ENCODE assay signal across 18 mouse cellular contexts in the genomic region with DNA sequence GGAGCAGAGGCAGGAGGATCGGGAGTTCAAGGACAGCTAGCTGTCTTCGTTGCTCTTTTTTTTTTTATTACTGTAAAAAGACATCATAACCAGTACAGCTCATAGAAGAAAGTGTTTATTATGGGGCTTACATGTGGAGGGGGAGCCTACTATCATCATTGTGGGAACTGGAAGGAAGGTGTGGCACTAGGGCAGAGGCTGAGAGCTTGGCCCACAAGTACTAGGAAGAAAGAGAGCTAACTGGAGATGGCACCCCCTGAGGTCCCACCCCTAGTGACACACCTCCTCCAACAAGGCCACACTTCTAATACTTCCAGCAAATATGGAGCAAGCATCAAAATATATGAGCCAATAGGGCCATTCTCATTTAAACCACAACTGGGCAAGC. TPM values are rescaled to one million over a fixed set of nuclear protein-coding genes. Genes with fewer than 3 reads are reported as not detected.
DNase-seq lines count a peak whose midpoint lies in the region; ATAC-seq and TF ChIP-seq lines count a peak whose summit lies in the region.
"Had no signal": no experiment of that assay in that cellular context is flagged by ENCODE, and none has a peak within 500 bp of the region (broad histone marks: within the 10 kb centered on the region; RNA-seq: fewer than 3 reads in every experiment).

No protein-coding gene starts in this region.

- no peak for ATAC-seq in forebrain, postnatal 0 days
- ATAC-seq in forebrain, embryonic 13.5 days, result no peak
- no peak; the same call in 1 of the 2 replicates for ATAC-seq in hindbrain, embryonic 16.5 days
- peak; percentile 28; the same call in 1 of the 2 replicates for ATAC-seq in midbrain, embryonic 13.5 days
- ATAC-seq in midbrain, embryonic 15.5 days (replicated peaks), result peak; percentile 53

- H3K36me3 ChIP-seq in forebrain, postnatal 0 days (ENCODE audit: insufficient read depth), result no peaks in the 10 kb centered on the region
- no peaks in the 10 kb centered on the region for H3K36me3 ChIP-seq in forebrain, embryonic 13.5 days (ENCODE audit: poor library complexity, severe bottlenecking)
- no peaks in the 10 kb centered on the region for H3K36me3 ChIP-seq in hindbrain, embryonic 16.5 days (ENCODE audit: control insufficient read depth, insufficient read depth, low read length)
- 0 out of 2 replicates have a peak, but pooled peaks cover 7% of the 10 kb centered on the region for H3K36me3 ChIP-seq in hindbrain, embryonic 10.5 days
- H3K36me3 ChIP-seq in midbrain, embryonic 13.5 days, result no peaks in the 10 kb centered on the region
- no peaks in the 10 kb centered on the region for H3K36me3 ChIP-seq in midbrain, embryonic 15.5 days (replicated peaks)
- H3K36me3 ChIP-seq: embryonic facial prominence, embryonic 12.5 days had no signal

- H3K4me2 ChIP-seq in forebrain, postnatal 0 days (ENCODE audit: low read depth), result no peak overlapping the region
- no peak overlapping the region for H3K4me2 ChIP-seq in forebrain, embryonic 13.5 days
- no peak overlapping the region for H3K4me2 ChIP-seq in hindbrain, embryonic 16.5 days (ENCODE audit: low read length)
- H3K4me2 ChIP-seq in midbrain, embryonic 13.5 days (replicated peaks), result no peak overlapping the region
- H3K4me2 ChIP-seq in midbrain, embryonic 15.5 days, result no peak overlapping the region; the same call in 1 of the 2 replicates
- H3K4me2 ChIP-seq: embryonic facial prominence, embryonic 12.5 days had no signal

- TF ChIP-seq CTCF in forebrain, postnatal 0 days (IDR thresholded peaks at IDR 0.05; ENCODE audit: low read depth), result no peak

- no peak overlapping the region for H3K4me3 ChIP-seq in forebrain, postnatal 0 days (ENCODE audit: low read depth, low read length)
- no peak overlapping the region for H3K4me3 ChIP-seq in forebrain, embryonic 13.5 days
- no peak overlapping the region for H3K4me3 ChIP-seq in hindbrain, embryonic 16.5 days (ENCODE audit: low read length)
- H3K4me3 ChIP-seq in hindbrain, embryonic 10.5 days, result no peak overlapping the region
- no peak overlapping the region for H3K4me3 ChIP-seq in midbrain, embryonic 13.5 days (replicated peaks)
- H3K4me3 ChIP-seq in midbrain, embryonic 15.5 days, result no peak overlapping the region
- H3K4me3 ChIP-seq: embryonic facial prominence, embryonic 12.5 days; heart, embryonic 10.5 days had no signal

- no peaks in the 10 kb centered on the region for H3K27me3 ChIP-seq in forebrain, postnatal 0 days (ENCODE audit: insufficient read depth, low read length)
- H3K27me3 ChIP-seq in forebrain, embryonic 13.5 days, result no peaks in the 10 kb centered on the region
- H3K27me3 ChIP-seq in hindbrain, embryonic 16.5 days (replicated peaks; ENCODE audit: control insufficient read depth, insufficient read depth, low read length), result no peaks in the 10 kb centered on the region
- no peaks in the 10 kb centered on the region for H3K27me3 ChIP-seq in hindbrain, embryonic 10.5 days (ENCODE audit: insufficient read depth, poor library complexity, severe bottlenecking)
- H3K27me3 ChIP-seq in midbrain, embryonic 13.5 days, result no peaks in the 10 kb centered on the region
- no peaks in the 10 kb centered on the region for H3K27me3 ChIP-seq in midbrain, embryonic 15.5 days (replicated peaks)
- H3K27me3 ChIP-seq: embryonic facial prominence, embryonic 12.5 days had no signal

- 0 out of 2 replicates have a peak overlapping the region, but pooled peaks have one; percentile 2 for H3K27ac ChIP-seq in forebrain, postnatal 0 days (ENCODE audit: low read depth, low read length)
- H3K27ac ChIP-seq in forebrain, embryonic 13.5 days, result no peak overlapping the region
- H3K27ac ChIP-seq in hindbrain, embryonic 16.5 days (ENCODE audit: low read depth, low read length), result peak overlapping the region; percentile 12; the same call in 1 of the 2 replicates
- no peak overlapping the region for H3K27ac ChIP-seq in hindbrain, embryonic 10.5 days
- H3K27ac ChIP-seq in midbrain, embryonic 13.5 days, result peak overlapping the region; percentile 63; the same call in 1 of the 2 replicates
- H3K27ac ChIP-seq in midbrain, embryonic 15.5 days, result peak overlapping the region; percentile 74
- H3K27ac ChIP-seq: embryonic facial prominence, embryonic 12.5 days; heart, embryonic 10.5 days had no signal

- WGBS in forebrain, postnatal 0 days, result 28% methylated on average over 2 of the region's 2 CpGs
- WGBS in forebrain, embryonic 13.5 days, result 48% methylated on average over 2 of the region's 2 CpGs
- WGBS in hindbrain, embryonic 16.5 days, result 61% methylated on average over 2 of the region's 2 CpGs
- WGBS in hindbrain, embryonic 10.5 days, result 85% methylated on average over 2 of the region's 2 CpGs
- WGBS in midbrain, embryonic 13.5 days, result 47% methylated on average over 2 of the region's 2 CpGs
- 36% methylated on average over 2 of the region's 2 CpGs for WGBS in midbrain, embryonic 15.5 days

- no peak for DNase-seq in forebrain, postnatal 0 days
- DNase-seq in hindbrain, embryonic 10.5 days (ENCODE audit: low spot score), result no peak
- no peak for DNase-seq in MN1 (ENCODE audit: low spot score)
- no peak for DNase-seq in left cerebral cortex, adult 18-20 months (ENCODE audit: low spot score in 2 of 2)
- DNase-seq: adrenal gland, adult 8-10 months; adrenal gland, postnatal 36 days; cerebellum, adult 9-10 months; cerebellum, postnatal 25 days; gastrocnemius, postnatal 36 days; heart, adult 18-20 months; heart, postnatal 10 days; kidney, adult 11 months had no signal

- no peak overlapping the region for H3K9ac ChIP-seq in forebrain, postnatal 0 days
- no peak overlapping the region for H3K9ac ChIP-seq in forebrain, embryonic 13.5 days
- no peak overlapping the region for H3K9ac ChIP-seq in hindbrain, embryonic 16.5 days (ENCODE audit: low read depth, low read length)
- H3K9ac ChIP-seq in midbrain, embryonic 13.5 days (replicated peaks), result no peak overlapping the region
- no peak overlapping the region for H3K9ac ChIP-seq in midbrain, embryonic 15.5 days
- H3K9ac ChIP-seq: embryonic facial prominence, embryonic 12.5 days had no signal

- H3K4me1 ChIP-seq in forebrain, postnatal 0 days (ENCODE audit: insufficient read depth), result peaks cover 4% of the 10 kb centered on the region; the same call in 1 of the 2 replicates
- peaks cover 16% of the 10 kb centered on the region for H3K4me1 ChIP-seq in forebrain, embryonic 13.5 days
- peaks cover 9% of the 10 kb centered on the region for H3K4me1 ChIP-seq in hindbrain, embryonic 16.5 days (ENCODE audit: control insufficient read depth, insufficient read depth, low read depth, low read length)
- H3K4me1 ChIP-seq in hindbrain, embryonic 10.5 days (replicated peaks), result peaks cover 10% of the 10 kb centered on the region; the same call in 1 of the 2 replicates
- H3K4me1 ChIP-seq in midbrain, embryonic 13.5 days (replicated peaks), result peaks cover 14% of the 10 kb centered on the region
- peaks cover 16% of the 10 kb centered on the region for H3K4me1 ChIP-seq in midbrain, embryonic 15.5 days
- H3K4me1 ChIP-seq: embryonic facial prominence, embryonic 12.5 days had no signal

- H3K9me3 ChIP-seq in forebrain, postnatal 0 days (ENCODE audit: low read length), result no peaks in the 10 kb centered on the region
- no peaks in the 10 kb centered on the region for H3K9me3 ChIP-seq in forebrain, embryonic 13.5 days (replicated peaks)
- H3K9me3 ChIP-seq in hindbrain, embryonic 16.5 days (ENCODE audit: control insufficient read depth, low read length), result no peaks in the 10 kb centered on the region
- H3K9me3 ChIP-seq in hindbrain, embryonic 10.5 days, result no peaks in the 10 kb centered on the region
- no peaks in the 10 kb centered on the region for H3K9me3 ChIP-seq in midbrain, embryonic 13.5 days
- no peaks in the 10 kb centered on the region for H3K9me3 ChIP-seq in midbrain, embryonic 15.5 days
- H3K9me3 ChIP-seq: embryonic facial prominence, embryonic 12.5 days had no signal

RNA-seq across cellular contexts. Expression of gene Wdr89, which starts 19.6 kb away (rescaled TPM):
- total RNA-seq in forebrain, postnatal 0 days (2014; rRNA removed), result 3.8 and 4.8 TPM in 2 replicates
- polyA plus RNA-seq in forebrain, postnatal 0 days (2015; fragmentation: Nextera tagmentation; extraction: Ambion mirVana), result 3.1 and 4.9 TPM in 2 replicates
- 8.4 and 9.3 TPM in 2 replicates for polyA plus RNA-seq in forebrain, embryonic 13.5 days (2015; fragmentation: Nextera tagmentation; extraction: Ambion mirVana)
- 4.3 and 7.1 TPM in 2 replicates for polyA plus RNA-seq in hindbrain, embryonic 16.5 days (2015; fragmentation: Nextera tagmentation; extraction: Ambion mirVana)
- polyA plus RNA-seq in hindbrain, embryonic 10.5 days (2016; fragmentation: Nextera tagmentation; extraction: Ambion mirVana), result 9.8 and 13.3 TPM in 2 replicates
- 7.3 and 7.5 TPM in 2 replicates for polyA plus RNA-seq in midbrain, embryonic 13.5 days (2015; fragmentation: Nextera tagmentation; extraction: Ambion mirVana)
- polyA plus RNA-seq in midbrain, embryonic 15.5 days (2015; fragmentation: Nextera tagmentation; extraction: Ambion mirVana), result 4.7 and 5.1 TPM in 2 replicates
- 1 to 10 TPM; 3.0 TPM for total RNA-seq in left cerebral cortex, adult 18-20 months (2021)

RNA-seq across cellular contexts. Expression of gene Ppp2r5e, which starts 53.7 kb away (rescaled TPM):
- total RNA-seq in forebrain, postnatal 0 days (2014; rRNA removed), result 35.4 and 50.8 TPM in 2 replicates
- polyA plus RNA-seq in forebrain, postnatal 0 days (2015; fragmentation: Nextera tagmentation; extraction: Ambion mirVana), result 22.7 and 26.7 TPM in 2 replicates
- 21.8 and 24.0 TPM in 2 replicates for polyA plus RNA-seq in forebrain, embryonic 13.5 days (2015; fragmentation: Nextera tagmentation; extraction: Ambion mirVana)
- polyA plus RNA-seq in hindbrain, embryonic 16.5 days (2015; fragmentation: Nextera tagmentation; extraction: Ambion mirVana), result 14.5 and 15.5 TPM in 2 replicates
- 14.2 and 14.3 TPM in 2 replicates for polyA plus RNA-seq in hindbrain, embryonic 10.5 days (2016; fragmentation: Nextera tagmentation; extraction: Ambion mirVana)
- polyA plus RNA-seq in midbrain, embryonic 13.5 days (2015; fragmentation: Nextera tagmentation; extraction: Ambion mirVana), result 21.4 TPM in 2 replicates
- 20.9 and 21.3 TPM in 2 replicates for polyA plus RNA-seq in midbrain, embryonic 15.5 days (2015; fragmentation: Nextera tagmentation; extraction: Ambion mirVana)
- 10 to 100 TPM; 76.9 to 79.3 TPM for total RNA-seq in left cerebral cortex, adult 18-20 months (2021)

Comparison
In these comparisons a context has a peak if more than half of its experiments do, and no peak if none do; other contexts are left out.
1. H3K27ac ChIP-seq: peak in forebrain, postnatal 0 days (single experiment), hindbrain, embryonic 16.5 days (single experiment), midbrain, embryonic 13.5 days (single experiment) and midbrain, embryonic 15.5 days (single experiment); none in forebrain, embryonic 13.5 days (single experiment) and hindbrain, embryonic 10.5 days (single experiment).
2. ATAC-seq: peak in midbrain, embryonic 13.5 days (single experiment) and midbrain, embryonic 15.5 days (single experiment); none in forebrain, postnatal 0 days (single experiment), forebrain, embryonic 13.5 days (single experiment) and hindbrain, embryonic 16.5 days (single experiment).